Mouse (Mus musculus) heart, embryonic 16.5 days (tissue): Measurements from ENCODE around the gene Ythdf1. TPM values are rescaled to one million over a fixed set of nuclear protein-coding genes. Genes with fewer than 3 reads are reported as not detected.

Source experiments
- ATAC-seq: fragments of 200-750 bp; cut with Nextera tagmentation; replicated peaks from 2 replicates; pipeline ENCODE4 v1.8.0; 2017; ENCODE audit warnings: moderate number of reproducible peaks; ENCODE audit not compliant: insufficient read depth, low FRiP score; ENCODE audit errors: extremely low read depth
- H3K27ac ChIP-seq: fragments of 300-500 bp; sonication (generic); 2 replicates; pipeline ENCODE4 v1.5.1; 2014; ENCODE audit warnings: mild to moderate bottlenecking, low read length, control low read depth, moderate library complexity
- H3K27me3 ChIP-seq: fragments of 300-500 bp; sonication (generic); 2 replicates; pipeline ENCODE4 v1.6.1; 2014; ENCODE audit warnings: low read length, mixed read lengths; ENCODE audit not compliant: control insufficient read depth, insufficient read depth
- H3K36me3 ChIP-seq: fragments of 300-500 bp; sonication (generic); 2 replicates; pipeline ENCODE4 v1.6.1; 2014; ENCODE audit not compliant: control insufficient read depth, insufficient read depth
- H3K4me1 ChIP-seq: fragments of 300-500 bp; sonication (generic); 2 replicates; pipeline ENCODE4 v1.6.1; 2014; ENCODE audit warnings: low read length, mixed read lengths; ENCODE audit not compliant: control insufficient read depth, insufficient read depth
- H3K4me2 ChIP-seq: fragments of 300-500 bp; sonication (generic); 2 replicates; pipeline ENCODE4 v1.6.1; 2014; ENCODE audit warnings: low read depth, mild to moderate bottlenecking, control low read depth, low read length
- H3K4me3 ChIP-seq: fragments of 300-500 bp; sonication (generic); 2 replicates; pipeline ENCODE4 v1.5.1; 2014; ENCODE audit warnings: mild to moderate bottlenecking, control low read depth, low read length
- H3K9ac ChIP-seq: fragments of 300-500 bp; sonication (generic); 2 replicates; pipeline ENCODE4 v1.6.1; 2014; ENCODE audit warnings: low read length, control low read depth
- H3K9me3 ChIP-seq: fragments of 300-500 bp; sonication (generic); replicated peaks from 2 replicates; pipeline ENCODE4 v1.6.1; 2016; ENCODE audit warnings: low read length; ENCODE audit not compliant: control insufficient read depth
- WGBS: fragments of 180-500 bp; shearing (Covaris S2); extraction: QIAGEN DNeasy Blood & Tissue Kit; methylation state at CpG from one replicate; pipeline ENCODE4 v1.1.7; 2014; 5-methylcytosine and 5-hydroxymethylcytosine counted together
- polyA plus RNA-seq: library from polyadenylated mRNA; unstranded; fragments of >200 nt; fragmentation: Nextera tagmentation; extraction: Ambion mirVana; gene quantifications from 2 replicates; pipeline ENCODE4 v1.2.1, GENCODE M21; 2015

Gene Ythdf1
- polyA plus RNA-seq, 1 experiment from 2014 or later: 17.5 TPM

DNA sequence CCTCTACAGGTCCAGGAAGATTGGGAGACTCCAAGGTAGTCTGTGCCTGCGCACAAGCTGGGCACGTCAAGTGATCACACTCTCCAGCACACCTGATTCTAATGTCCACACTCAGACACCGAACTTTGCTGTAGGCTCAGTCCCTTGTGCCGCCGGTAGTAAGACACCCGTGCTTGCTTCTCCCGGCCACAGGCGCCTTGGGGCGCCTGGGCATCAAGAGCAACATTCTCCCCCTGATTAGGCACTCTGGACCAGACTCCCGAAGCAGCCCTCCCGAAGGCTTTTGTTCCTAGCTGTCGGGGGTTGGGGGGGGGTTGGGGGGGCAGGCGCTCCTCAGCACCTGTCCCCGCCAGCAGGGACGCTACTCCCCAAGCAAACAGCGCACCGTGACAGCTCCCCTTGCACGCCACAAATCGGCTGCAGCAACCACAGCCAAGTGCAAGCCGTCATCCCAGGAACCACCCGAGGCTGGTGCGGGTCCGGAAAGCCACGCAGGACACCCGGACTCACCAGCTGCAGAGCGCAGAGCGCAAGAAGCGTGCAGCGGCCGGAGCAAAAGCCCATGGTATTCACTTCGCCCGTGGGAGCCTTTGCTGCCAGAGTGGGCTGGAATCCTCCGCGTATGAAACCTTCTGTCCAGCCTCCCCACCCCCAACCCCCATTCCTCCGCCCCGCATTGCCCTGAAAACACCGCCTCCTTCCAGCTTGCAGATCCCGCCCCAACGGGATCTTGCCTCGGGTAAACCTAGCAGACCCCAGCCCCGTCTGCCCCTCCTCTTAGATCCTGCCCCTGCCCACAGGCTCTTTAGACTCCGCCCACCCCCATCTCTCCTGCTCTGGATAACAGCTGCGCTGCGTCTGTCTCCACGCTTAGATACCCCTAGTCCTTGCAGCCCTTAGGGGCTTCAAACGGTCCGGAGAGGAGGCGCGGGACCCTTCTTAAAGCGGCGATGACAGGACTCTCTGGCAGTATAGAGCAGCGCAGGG, 33.6 kb upstream of the Ythdf1 start, which contains the start of gene Nkain4:
Nkain4 (minus strand) TSS at position 639 of the 987 bp plus-strand sequence.
- Histone ChIP-seq H3K4me2 (peak within 1 kb of the TSS; percentile 69), H3K4me3 (peak within 1 kb of the TSS; percentile 55), H3K9me3 (no peaks in the 10 kb centered on the region), H3K36me3 (no peaks in the 10 kb centered on the region), H3K4me1 (peaks cover 4% of the 10 kb centered on the region; the same call in 1 of the 2 replicates), H3K9ac (peak within 1 kb of the TSS; percentile 59), H3K27ac (peak within 1 kb of the TSS; percentile 16), H3K27me3 (peaks cover 38% of the 10 kb centered on the region)
- ATAC-seq: peak; percentile 78
- WGBS: 2% methylated on average over 52 of the region's 52 CpGs

- Histone ChIP-seq H3K4me2 (peak overlapping the region; percentile 69), H3K36me3 (no peaks in the 10 kb centered on the region), H3K9me3 (no peaks in the 10 kb centered on the region), H3K9ac (peak overlapping the region; percentile 59), H3K27me3 (peaks cover 38% of the 10 kb centered on the region), H3K4me3 (peak overlapping the region; percentile 55), H3K27ac (peak overlapping the region; percentile 11), H3K4me1 (peaks cover 4% of the 10 kb centered on the region; the same call in 1 of the 2 replicates)
- 40% methylated on average over 2 of the region's 2 CpGs for WGBS
- no peak for ATAC-seq
Measured at GRCm38 (mm10) chr2:180953638-180954037, 32.9 kb upstream of the Ythdf1 start.

- no peak for ATAC-seq
- peak overlapping the region; percentile 11 for H3K27ac ChIP-seq
- H3K9me3 ChIP-seq: no peaks in the 10 kb centered on the region
- peak overlapping the region; percentile 55 for H3K4me3 ChIP-seq
- H3K9ac ChIP-seq: peak overlapping the region; percentile 59
- H3K4me2 ChIP-seq: peak overlapping the region; percentile 69
- peaks cover 4% of the 10 kb centered on the region; the same call in 1 of the 2 replicates for H3K4me1 ChIP-seq
- 26% methylated on average over 9 of the region's 9 CpGs for WGBS
- no peaks in the 10 kb centered on the region for H3K36me3 ChIP-seq
- peaks cover 38% of the 10 kb centered on the region for H3K27me3 ChIP-seq
Measured at GRCm38 (mm10) chr2:180952731-180953171, 32.0 kb upstream of the Ythdf1 start.

- WGBS: 32% methylated on average over 1 of the region's 1 CpGs
- Histone ChIP-seq H3K27me3 (peaks cover 23% of the 10 kb centered on the region), H3K27ac (no peak overlapping the region), H3K36me3 (no peaks in the 10 kb centered on the region), H3K9ac (no peak overlapping the region), H3K4me2 (no peak overlapping the region), H3K4me1 (peaks cover 2% of the 10 kb centered on the region; the same call in 1 of the 2 replicates), H3K4me3 (no peak overlapping the region), H3K9me3 (no peaks in the 10 kb centered on the region)
- ATAC-seq: no peak
Measured at GRCm38 (mm10) chr2:180949947-180950346, 29.2 kb upstream of the Ythdf1 start.

- peak; percentile 65; the same call in 1 of the 2 replicates for ATAC-seq
- no peak overlapping the region for H3K9ac ChIP-seq
- no peak overlapping the region for H3K4me3 ChIP-seq
- no peaks in the 10 kb centered on the region for H3K27me3 ChIP-seq
- H3K4me2 ChIP-seq: no peak overlapping the region
- H3K36me3 ChIP-seq: no peaks in the 10 kb centered on the region
- peaks cover 11% of the 10 kb centered on the region for H3K4me1 ChIP-seq
- H3K9me3 ChIP-seq: no peaks in the 10 kb centered on the region
- H3K27ac ChIP-seq: peak overlapping the region; percentile 78
Measured at GRCm38 (mm10) chr2:180941869-180942268, 21.1 kb upstream of the Ythdf1 start.

DNA sequence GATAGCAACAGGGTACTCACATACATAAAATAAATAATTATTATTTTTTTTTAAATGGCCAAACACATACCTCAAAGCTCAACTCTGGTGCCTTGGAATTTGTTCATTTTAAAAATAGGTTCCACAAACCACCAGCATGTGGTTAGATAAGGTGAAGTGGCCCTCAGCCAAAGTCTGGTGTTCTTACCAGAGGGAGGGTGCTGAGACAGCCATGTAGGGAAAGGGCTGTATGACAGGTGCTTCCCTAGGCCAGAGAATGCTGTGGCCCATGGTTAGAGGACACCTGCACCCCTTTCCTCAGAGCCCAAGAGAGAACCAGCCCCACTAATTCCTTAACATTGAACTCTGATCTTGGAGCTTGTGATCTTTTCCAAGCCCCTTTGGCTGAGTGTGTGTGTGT, 19.4 kb upstream of the Ythdf1 start:
- Histone ChIP-seq H3K4me2 (no peak overlapping the region), H3K4me1 (peaks cover 11% of the 10 kb centered on the region), H3K9ac (no peak overlapping the region), H3K27me3 (no peaks in the 10 kb centered on the region), H3K9me3 (no peaks in the 10 kb centered on the region), H3K4me3 (no peak overlapping the region), H3K36me3 (no peaks in the 10 kb centered on the region), H3K27ac (no peak overlapping the region)
- ATAC-seq: no peak

- Histone ChIP-seq H3K4me2 (no peak overlapping the region), H3K9me3 (no peaks in the 10 kb centered on the region), H3K27ac (no peak overlapping the region), H3K9ac (no peak overlapping the region), H3K36me3 (no peaks in the 10 kb centered on the region), H3K4me1 (no peaks in the 10 kb centered on the region), H3K27me3 (no peaks in the 10 kb centered on the region), H3K4me3 (no peak overlapping the region)
- no peak for ATAC-seq
- WGBS: 52% methylated on average over 1 of the region's 1 CpGs
Measured at GRCm38 (mm10) chr2:180932418-180932817, 11.7 kb upstream of the Ythdf1 start.

DNA sequence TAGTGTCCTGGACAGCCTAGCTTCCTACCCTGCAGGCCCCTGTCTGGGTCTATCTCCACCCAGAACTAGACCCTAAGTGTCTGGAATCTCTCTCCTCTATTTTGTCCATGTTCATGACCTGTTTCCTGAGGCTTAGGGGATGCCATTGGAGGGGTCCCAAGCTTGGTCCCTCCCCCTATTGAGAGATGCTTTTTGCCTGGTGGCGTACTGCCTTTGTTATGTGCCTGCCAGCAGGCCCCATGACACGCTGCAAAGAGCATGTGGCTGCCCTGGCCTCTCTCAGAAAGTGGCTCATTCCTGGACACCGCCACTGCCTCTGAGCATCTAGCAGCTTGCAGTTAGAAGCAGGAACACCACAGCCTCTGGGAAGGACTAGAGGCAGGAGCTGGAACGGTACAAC, 8.0 kb upstream of the Ythdf1 start, which contains the start of gene Birc7:
Birc7 (plus strand) TSS at position 301 of the 400 bp plus-strand sequence.
- no peak within 1 kb of the TSS for H3K4me3 ChIP-seq
- 43% methylated on average over 4 of the region's 4 CpGs for WGBS
- H3K9me3 ChIP-seq: no peaks in the 10 kb centered on the region
- no peak within 1 kb of the TSS for H3K4me2 ChIP-seq
- H3K36me3 ChIP-seq: no peaks in the 10 kb centered on the region
- H3K4me1 ChIP-seq: no peaks in the 10 kb centered on the region
- no peak within 1 kb of the TSS for H3K27ac ChIP-seq
- H3K9ac ChIP-seq: no peak within 1 kb of the TSS
- no peaks in the 10 kb centered on the region for H3K27me3 ChIP-seq
- no peak for ATAC-seq

GRCm38 (mm10) chr2:180925176-180925575, 4.4 kb upstream of the Ythdf1 start:
- H3K9me3 ChIP-seq: no peaks in the 10 kb centered on the region
- H3K4me3 ChIP-seq: no peak overlapping the region
- no peak overlapping the region for H3K4me2 ChIP-seq
- H3K27me3 ChIP-seq: no peaks in the 10 kb centered on the region
- no peak overlapping the region for H3K9ac ChIP-seq
- ATAC-seq: no peak
- no peaks in the 10 kb centered on the region for H3K36me3 ChIP-seq
- H3K27ac ChIP-seq: no peak overlapping the region
- WGBS: 7% methylated on average over 4 of the region's 4 CpGs
- H3K4me1 ChIP-seq: peaks cover 4% of the 10 kb centered on the region; the same call in 1 of the 2 replicates
